Mouse (Mus musculus): ENCODE measurements around the gene Tbc1d9b. TPM values are rescaled to one million over a fixed set of nuclear protein-coding genes. Genes with fewer than 3 reads are reported as not detected.
A peak's percentile ranks its signal among the peaks of the same experiment; 100 is the strongest.

Gene Tbc1d9b
- total RNA-seq (2014; rRNA removed) (19.5 and 26.2 TPM in 2 replicates), polyA plus RNA-seq (2012; rRNA removed) (29.8 and 30.5 TPM in 2 replicates)

- peak; percentile 78 for DNase-seq (ENCODE audit: extremely low read depth, low read depth, low spot score)
- Histone ChIP-seq H3K79me2 (ENCODE audit: control insufficient read depth, insufficient read depth, low read length) (peaks cover 5% of the 10 kb centered on the region; the same call in 1 of the 2 replicates), H3K4me3 (ENCODE audit: insufficient read depth, low read depth, low read length) (peak within 1 kb of the TSS; percentile 82), H3K9ac (ENCODE audit: low read depth, low read length) (peak within 1 kb of the TSS; percentile 97), H3K4me1 (ENCODE audit: control insufficient read depth, insufficient read depth, low read length) (peaks cover 3% of the 10 kb centered on the region; the same call in 1 of the 2 replicates), H3K27ac (replicated peaks; ENCODE audit: insufficient read depth, low read depth, low read length) (peak within 1 kb of the TSS; percentile 72), H3K36me3 (ENCODE audit: control insufficient read depth, insufficient read depth, low read length) (no peaks in the 10 kb centered on the region; the same call in 1 of the 2 replicates), H3K27me3 (ENCODE audit: control insufficient read depth, insufficient read depth, low read length) (no peaks in the 10 kb centered on the region)
- WGBS = under 1% methylated on average over 77 of the region's 77 CpGs
- TF ChIP-seq POLR2A (IDR thresholded peaks at IDR 0.05; ENCODE audit: extremely low read depth, insufficient read depth, low read length) (0 out of 2 replicates have a peak, but pooled peaks have one; percentile 38), CTCF (IDR thresholded peaks at IDR 0.05; ENCODE audit: low read depth, low read length) (peak; percentile 97)
These were observed at the start of gene Tbc1d9b for GRCm38 (mm10) chr11:50130811-50131766. Gene Tbc1d9b (plus strand): TSS chr11:50131396.

DNA sequence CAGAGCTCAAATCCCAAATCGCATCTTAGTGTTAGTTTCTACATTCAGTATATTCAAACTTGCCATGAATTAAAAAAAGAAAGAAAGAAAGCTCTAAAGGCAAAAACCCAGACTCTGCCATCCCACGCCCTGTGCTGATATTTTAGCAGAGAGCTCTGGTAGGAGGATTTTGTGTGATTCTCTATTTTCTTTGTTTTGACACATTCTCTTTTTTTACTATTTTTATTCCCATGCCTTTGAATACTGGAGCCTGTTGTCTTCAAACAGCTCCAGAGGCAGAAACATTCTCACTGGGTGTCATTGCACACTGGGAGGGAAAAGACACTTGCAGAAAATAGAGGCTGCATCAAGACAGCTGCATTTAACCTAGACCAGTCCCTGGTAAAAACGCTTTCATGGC, 45.0 kb upstream of the Tbc1d9b start:
- TF ChIP-seq CTCF (IDR thresholded peaks at IDR 0.05; ENCODE audit: low read depth, low read length) = no peak
- no peak for TF ChIP-seq POLR2A (IDR thresholded peaks at IDR 0.05; ENCODE audit: extremely low read depth, insufficient read depth, low read length)
- DNase-seq (ENCODE audit: extremely low read depth, low read depth, low spot score) = no peak
- no peak overlapping the region for H3K27ac ChIP-seq (replicated peaks; ENCODE audit: insufficient read depth, low read depth, low read length)
- peaks cover 27% of the 10 kb centered on the region for H3K36me3 ChIP-seq (ENCODE audit: control insufficient read depth, insufficient read depth, low read length)
- peaks cover 15% of the 10 kb centered on the region for H3K4me1 ChIP-seq (ENCODE audit: control insufficient read depth, insufficient read depth, low read length)
- H3K79me2 ChIP-seq (ENCODE audit: control insufficient read depth, insufficient read depth, low read length) = no peaks in the 10 kb centered on the region; the same call in 1 of the 2 replicates
- no peaks in the 10 kb centered on the region for H3K27me3 ChIP-seq (ENCODE audit: control insufficient read depth, insufficient read depth, low read length)
- no peak overlapping the region for H3K9ac ChIP-seq (ENCODE audit: low read depth, low read length)
- no peak overlapping the region for H3K4me3 ChIP-seq (ENCODE audit: insufficient read depth, low read depth, low read length)
- 95% methylated on average over 3 of the region's 3 CpGs for WGBS

DNA sequence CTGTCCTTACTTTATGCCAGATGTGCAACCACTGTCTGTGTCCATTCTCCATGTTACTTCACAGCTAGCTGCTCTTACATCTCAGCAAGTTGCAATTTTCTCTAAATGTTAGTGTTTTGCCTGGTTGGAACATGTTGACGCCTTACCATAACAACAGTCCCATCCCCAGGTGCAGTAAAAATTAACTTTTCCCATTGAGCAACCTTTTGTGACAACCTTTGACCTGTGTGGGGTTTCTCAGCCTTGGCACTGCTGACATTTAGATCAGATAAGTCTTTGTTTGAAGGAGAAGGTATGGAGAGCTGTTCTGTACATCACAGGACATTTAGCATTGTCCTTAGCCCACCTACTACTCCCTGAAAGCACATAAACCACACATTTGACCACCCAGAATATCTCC, 41.4 kb upstream of the Tbc1d9b start:
- Histone ChIP-seq H3K27me3 (ENCODE audit: control insufficient read depth, insufficient read depth, low read length) (no peaks in the 10 kb centered on the region), H3K4me1 (ENCODE audit: control insufficient read depth, insufficient read depth, low read length) (peaks cover 15% of the 10 kb centered on the region), H3K4me3 (ENCODE audit: insufficient read depth, low read depth, low read length) (no peak overlapping the region), H3K79me2 (ENCODE audit: control insufficient read depth, insufficient read depth, low read length) (no peaks in the 10 kb centered on the region), H3K36me3 (ENCODE audit: control insufficient read depth, insufficient read depth, low read length) (peaks cover 34% of the 10 kb centered on the region), H3K9ac (ENCODE audit: low read depth, low read length) (no peak overlapping the region), H3K27ac (replicated peaks; ENCODE audit: insufficient read depth, low read depth, low read length) (peak overlapping the region; percentile 76)
- TF ChIP-seq CTCF (IDR thresholded peaks at IDR 0.05; ENCODE audit: low read depth, low read length) (no peak), POLR2A (IDR thresholded peaks at IDR 0.05; ENCODE audit: extremely low read depth, insufficient read depth, low read length) (no peak)
- DNase-seq (ENCODE audit: extremely low read depth, low read depth, low spot score) = peak; percentile 89
- 20% methylated on average over 1 of the region's 1 CpGs for WGBS

GRCm38 (mm10) chr11:50090982-50091675, 40.1 kb upstream of the Tbc1d9b start:
- Histone ChIP-seq H3K27me3 (ENCODE audit: control insufficient read depth, insufficient read depth, low read length) (no peaks in the 10 kb centered on the region), H3K27ac (replicated peaks; ENCODE audit: insufficient read depth, low read depth, low read length) (no peak overlapping the region), H3K36me3 (ENCODE audit: control insufficient read depth, insufficient read depth, low read length) (peaks cover 32% of the 10 kb centered on the region), H3K9ac (ENCODE audit: low read depth, low read length) (no peak overlapping the region), H3K4me1 (ENCODE audit: control insufficient read depth, insufficient read depth, low read length) (peaks cover 15% of the 10 kb centered on the region), H3K79me2 (ENCODE audit: control insufficient read depth, insufficient read depth, low read length) (no peaks in the 10 kb centered on the region; the same call in 1 of the 2 replicates), H3K4me3 (ENCODE audit: insufficient read depth, low read depth, low read length) (no peak overlapping the region)
- WGBS = 90% methylated on average over 5 of the region's 5 CpGs
- no peak for DNase-seq (ENCODE audit: extremely low read depth, low read depth, low spot score)
- TF ChIP-seq CTCF (IDR thresholded peaks at IDR 0.05; ENCODE audit: low read depth, low read length) = no peak
- TF ChIP-seq POLR2A (IDR thresholded peaks at IDR 0.05; ENCODE audit: extremely low read depth, insufficient read depth, low read length) = no peak

GRCm38 (mm10) chr11:50091681-50092080, 39.5 kb upstream of the Tbc1d9b start:
- Histone ChIP-seq H3K27ac (replicated peaks; ENCODE audit: insufficient read depth, low read depth, low read length) (no peak overlapping the region), H3K36me3 (ENCODE audit: control insufficient read depth, insufficient read depth, low read length) (peaks cover 27% of the 10 kb centered on the region), H3K27me3 (ENCODE audit: control insufficient read depth, insufficient read depth, low read length) (no peaks in the 10 kb centered on the region), H3K4me1 (ENCODE audit: control insufficient read depth, insufficient read depth, low read length) (peaks cover 15% of the 10 kb centered on the region), H3K79me2 (ENCODE audit: control insufficient read depth, insufficient read depth, low read length) (no peaks in the 10 kb centered on the region; the same call in 1 of the 2 replicates), H3K9ac (ENCODE audit: low read depth, low read length) (no peak overlapping the region), H3K4me3 (ENCODE audit: insufficient read depth, low read depth, low read length) (no peak overlapping the region)
- DNase-seq (ENCODE audit: extremely low read depth, low read depth, low spot score) = no peak
- TF ChIP-seq CTCF (IDR thresholded peaks at IDR 0.05; ENCODE audit: low read depth, low read length) = no peak
- no peak for TF ChIP-seq POLR2A (IDR thresholded peaks at IDR 0.05; ENCODE audit: extremely low read depth, insufficient read depth, low read length)

Data from liver, adult 2 months (tissue).